Mouse (Mus musculus): ENCODE data around the gene Retreg2.
A peak's percentile ranks its signal among the peaks of the same experiment; 100 is the strongest.

Gene Retreg2

GRCm38 (mm10) chr1:75142301-75143261 is at the start of gene Retreg2, which contains the start of gene Cnppd1:
Gene Retreg2 (plus strand): TSS chr1:75142778.
Gene Cnppd1 (minus strand): TSS chr1:75142711.
- peak; percentile 96 for DNase-seq

- DNase-seq, result no peak
Measured at GRCm38 (mm10) chr1:75122211-75122610, 20.4 kb upstream of the Retreg2 start.

GRCm38 (mm10) chr1:75124346-75125321 is 17.9 kb upstream of the Retreg2 start, which contains the start of gene Nhej1:
Gene Nhej1 (minus strand): TSS chr1:75125200.
- DNase-seq, result peak; percentile 93

GRCm38 (mm10) chr1:75125418-75125817 is 17.2 kb upstream of the Retreg2 start:
- DNase-seq, result no peak

- no peak for DNase-seq
Measured at GRCm38 (mm10) chr1:75128641-75129040, 13.9 kb upstream of the Retreg2 start.

GRCm38 (mm10) chr1:75133421-75134207 is 9.0 kb upstream of the Retreg2 start, which contains the start of gene Slc23a3:
Gene Slc23a3 (minus strand): TSS chr1:75133890.
- no peak for DNase-seq

- DNase-seq, result no peak
Measured at GRCm38 (mm10) chr1:75136293-75136692, 6.3 kb upstream of the Retreg2 start.

GRCm38 (mm10) chr1:75136730-75137129 is 5.8 kb upstream of the Retreg2 start:
- DNase-seq, result no peak

- DNase-seq, result no peak
Measured at GRCm38 (mm10) chr1:75138448-75138847, 4.1 kb upstream of the Retreg2 start.

GRCm38 (mm10) chr1:75140601-75141190 is 1.9 kb upstream of the Retreg2 start:
- DNase-seq, result no peak

GRCm38 (mm10) chr1:75141486-75142190 is 940 bp upstream of the Retreg2 start:
- DNase-seq, result peak; percentile 48

- no peak for DNase-seq
Measured at GRCm38 (mm10) chr1:75145589-75145988, 3.0 kb downstream of the Retreg2 start.

GRCm38 (mm10) chr1:75147411-75148135 is 5.0 kb downstream of the Retreg2 start:
- DNase-seq, result no peak

GRCm38 (mm10) chr1:75148727-75149126 is 6.1 kb downstream of the Retreg2 start:
- no peak for DNase-seq

- DNase-seq, result no peak
Measured at GRCm38 (mm10) chr1:75155837-75156236, 13.3 kb downstream of the Retreg2 start.

- DNase-seq, result no peak
Measured at GRCm38 (mm10) chr1:75158990-75159389, 16.4 kb downstream of the Retreg2 start.

GRCm38 (mm10) chr1:75159540-75160255 is 17.1 kb downstream of the Retreg2 start:
- no peak for DNase-seq

- no peak for DNase-seq
Measured at GRCm38 (mm10) chr1:75160256-75160617, 17.7 kb downstream of the Retreg2 start.

GRCm38 (mm10) chr1:75168093-75168471 is 25.5 kb downstream of the Retreg2 start:
- no peak for DNase-seq

All from cerebellum, adult 8-10 months (tissue).